Mouse (Mus musculus): ENCODE measurements around the gene Ndufaf1. TPM values are rescaled to one million over a fixed set of nuclear protein-coding genes. Genes with fewer than 3 reads are reported as not detected.

Gene Ndufaf1
- 15.1 and 17.0 TPM in 2 replicates for polyA plus RNA-seq (2012; rRNA removed)

GRCm38 (mm10) chr2:119662220-119663182 lies at the start of gene Ndufaf1:
Gene Ndufaf1, minus strand, starts transcription at chr2:119662827.

DNA sequence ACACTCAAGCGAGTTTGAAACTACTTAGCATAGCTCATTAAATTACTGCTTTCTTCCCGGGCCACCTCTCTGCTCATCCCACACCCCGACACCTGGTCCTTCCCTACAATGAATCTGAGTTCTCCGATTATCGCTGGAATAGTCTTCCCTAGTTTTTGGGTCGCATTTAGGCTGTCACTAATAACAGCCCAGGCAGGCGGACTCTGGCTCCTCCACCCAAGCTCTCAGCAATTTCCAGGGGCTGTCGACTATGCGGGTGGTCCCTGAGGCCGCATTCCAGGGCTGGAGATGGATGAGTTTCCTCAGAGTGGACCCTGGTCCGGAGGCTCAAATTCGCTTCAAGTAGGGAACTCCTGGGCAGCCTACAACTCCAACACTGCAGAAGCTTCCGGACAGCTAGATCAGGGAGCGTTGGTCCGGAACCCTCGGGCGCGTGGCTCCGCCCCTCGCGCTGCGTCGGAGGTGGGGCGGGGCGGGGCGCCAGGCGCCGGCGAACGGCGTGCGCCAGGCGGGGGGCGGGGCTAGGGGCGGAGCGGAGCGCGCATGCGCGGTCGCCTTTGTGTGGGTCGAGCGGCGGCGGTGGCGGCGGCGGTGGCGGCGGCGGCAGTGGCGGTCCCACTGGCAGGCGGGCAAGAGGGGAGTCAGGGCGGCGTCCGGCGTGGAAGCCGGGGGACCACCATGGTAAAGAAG lies 12.0 kb upstream of the Ndufaf1 start, which contains the start of gene Rtf1:
TSS of gene Rtf1 (plus strand) at position 544 of the 690 bp plus-strand sequence.

GRCm38 (mm10) chr2:119618199-119618982 lies 44.2 kb downstream of the Ndufaf1 start, which contains the start of the genes Nusap1 and Oip5:
Gene Nusap1, plus strand, starts transcription at chr2:119618298.
Gene Oip5, minus strand, starts transcription at chr2:119618469.

Other genes starting within 250 kb of the Ndufaf1 start
- gene Ino80, start 185.1 kb downstream of the Ndufaf1 start, polyA plus RNA-seq (2012; rRNA removed) = 12.1 and 12.6 TPM in 2 replicates
- 0.71 and 0.83 TPM in 2 replicates for gene Exd1, start 115.2 kb downstream of the Ndufaf1 start, polyA plus RNA-seq (2012; rRNA removed)
- gene Chp1, start 115.1 kb downstream of the Ndufaf1 start, polyA plus RNA-seq (2012; rRNA removed) = 60.2 and 65.8 TPM in 2 replicates
- gene Nusap1, start 44.5 kb downstream of the Ndufaf1 start, polyA plus RNA-seq (2012; rRNA removed) = 6.5 and 7.7 TPM in 2 replicates
- gene Oip5, start 44.4 kb downstream of the Ndufaf1 start, polyA plus RNA-seq (2012; rRNA removed) = 3.2 and 5.0 TPM in 2 replicates
- gene Rtf1, start 12.2 kb upstream of the Ndufaf1 start, polyA plus RNA-seq (2012; rRNA removed) = 38.0 and 41.7 TPM in 2 replicates
- 4.3 and 5.7 TPM in 2 replicates for gene Itpka, start 79.5 kb upstream of the Ndufaf1 start, polyA plus RNA-seq (2012; rRNA removed)
- gene Ltk, start 97.6 kb upstream of the Ndufaf1 start, polyA plus RNA-seq (2012; rRNA removed) = 5.9 and 6.2 TPM in 2 replicates
- gene Rpap1, start 124.7 kb upstream of the Ndufaf1 start, polyA plus RNA-seq (2012; rRNA removed) = 11.8 and 12.9 TPM in 2 replicates
- 45.0 and 48.4 TPM in 2 replicates for gene Tyro3, start 134.9 kb upstream of the Ndufaf1 start, polyA plus RNA-seq (2012; rRNA removed)
- 21.2 and 23.6 TPM in 2 replicates for gene Mga, start 234.4 kb upstream of the Ndufaf1 start, polyA plus RNA-seq (2012; rRNA removed)

Data from central nervous system, embryonic 18 days (tissue).